Mouse (Mus musculus): ENCODE measurements at regions not wholly inside any gene's neighbourhood (a gene's known extent, or its start where the extent isn't known, plus 50 kb on each side); places are given as distances from the start of the nearest gene placed in this dataset.
A peak's percentile ranks its signal among the peaks of the same experiment; 100 is the strongest.

DNA sequence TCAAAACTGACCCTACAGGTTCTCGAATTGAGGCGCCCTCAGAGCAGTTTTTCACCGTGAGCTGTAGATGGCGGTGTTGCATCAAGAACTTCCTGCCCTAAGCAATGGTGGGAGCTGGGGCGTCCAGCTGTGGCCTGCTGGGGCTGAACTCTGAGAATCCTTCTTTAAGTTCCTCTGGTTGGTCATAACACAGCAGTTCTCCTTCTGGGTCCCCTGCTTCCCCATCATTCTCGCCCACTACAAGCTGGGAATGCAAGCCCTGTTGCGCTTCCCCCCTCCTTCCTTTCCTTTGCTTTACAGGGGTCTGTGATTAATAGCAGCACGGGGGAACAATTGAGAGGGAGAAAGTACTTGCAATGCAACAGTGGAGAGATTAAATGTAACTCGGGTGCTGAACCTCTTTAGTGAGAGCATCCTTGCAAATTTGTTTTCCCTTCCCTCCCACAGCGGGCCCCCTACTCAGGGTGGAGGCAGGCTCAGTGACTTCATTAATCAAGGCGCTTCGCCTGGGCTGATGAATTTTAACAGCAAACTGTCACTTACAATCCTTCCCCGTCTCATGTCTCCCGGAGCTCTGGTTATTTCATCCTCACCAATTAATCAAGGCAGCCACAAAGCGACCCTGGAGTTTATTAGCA, 794.3 kb upstream of the Api5 start:
- peak; percentile 68 for DNase-seq

DNA sequence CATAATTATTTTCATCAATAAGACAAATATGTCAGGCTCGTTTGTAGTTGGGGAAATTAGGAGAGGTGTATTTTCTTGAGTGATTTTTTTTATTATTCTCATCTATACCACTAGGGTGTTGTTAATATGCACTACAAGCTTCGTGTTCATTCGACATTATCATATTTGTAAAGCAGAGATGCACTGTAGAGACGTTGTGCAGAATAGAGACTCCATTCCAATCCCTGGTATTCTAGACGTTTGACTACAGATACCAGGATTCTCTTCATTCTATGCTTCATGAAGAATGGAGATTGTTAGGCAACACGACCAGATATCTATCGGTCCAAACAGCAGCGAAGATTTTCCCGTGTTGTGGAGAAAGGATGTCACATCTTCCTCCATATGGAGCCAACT, 793.8 kb upstream of the Api5 start:
- DNase-seq = no peak

DNA sequence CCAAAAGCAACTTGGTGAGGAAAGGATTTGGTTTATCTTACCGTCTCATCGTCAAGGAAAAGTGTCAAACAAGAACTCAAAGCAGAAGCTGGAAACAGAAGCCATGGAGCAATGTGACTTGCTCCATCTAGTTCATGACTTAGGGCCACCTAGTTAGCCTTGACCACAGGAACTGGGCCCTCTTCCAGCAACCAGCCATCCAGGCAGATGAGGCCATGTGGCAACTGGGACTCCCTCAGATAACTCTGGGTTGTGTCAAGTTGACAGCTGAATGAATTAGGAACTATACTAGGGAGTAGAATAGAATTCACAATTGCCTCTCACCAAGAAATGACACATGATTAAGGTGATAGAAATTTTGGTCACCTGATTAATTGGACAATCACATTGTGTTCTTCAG, 791.5 kb upstream of the Api5 start:
- no peak for DNase-seq

DNA sequence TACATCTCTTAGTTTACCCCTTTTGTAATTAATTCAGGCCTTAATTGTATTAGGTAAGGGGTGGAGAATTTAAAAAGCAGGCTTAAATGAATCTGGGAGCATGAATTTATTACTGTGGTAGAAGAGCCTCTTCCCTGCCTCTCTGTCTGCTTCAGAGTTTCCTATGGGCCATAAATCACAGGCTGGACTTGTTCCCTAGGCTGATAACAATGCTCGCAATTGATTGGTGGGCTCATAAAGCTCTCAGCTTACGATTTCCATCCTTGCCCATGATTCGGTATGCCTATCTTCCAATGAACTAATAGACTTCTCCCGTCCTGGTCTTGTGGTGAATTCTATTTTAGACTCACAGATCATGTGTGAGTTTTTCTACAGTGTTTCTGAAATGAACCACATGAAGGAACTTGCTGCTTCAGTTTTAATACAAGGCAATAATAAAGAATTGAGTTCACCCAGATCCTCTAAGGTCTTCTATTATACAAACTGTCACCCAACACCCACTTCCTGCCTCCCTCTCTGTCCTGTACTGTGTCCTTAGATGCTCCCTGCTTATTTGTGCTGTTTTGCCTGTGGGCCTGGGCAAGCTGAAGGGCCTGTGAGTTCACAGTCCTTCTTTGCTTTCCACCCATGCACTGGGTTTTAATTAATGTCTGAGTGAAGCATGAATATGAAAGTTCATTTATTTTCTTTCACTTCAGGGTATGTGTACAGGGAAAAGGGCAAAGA, 772.4 kb upstream of the Api5 start:
- no peak for DNase-seq

Data from right cerebral cortex, postnatal 4 days (tissue).